Mouse (Mus musculus) CH12.LX (cell line): ENCODE results near the gene Phospho1.

Source experiments
- CTCF ChIP-seq, 2 experiments: IDR thresholded peaks in 1 of 2; conservative IDR thresholded peaks in 1 of 2; 2 replicates each; pipeline ENCODE4 v1.5.1; 2011 to 2012; ENCODE audit warnings: low read depth in 2 of 2, low read length in 2 of 2, improper control_type of control experiment in 1 of 2, inconsistent platforms in 1 of 2, mild to moderate bottlenecking in 1 of 2, moderate library complexity in 1 of 2
- E2F4 ChIP-seq: IDR thresholded peaks from 2 replicates; pipeline ENCODE4 v1.6.1; 2011; ENCODE audit warnings: low read depth, low read length, improper control_type of control experiment; ENCODE audit not compliant: insufficient replicate concordance
- EP300 ChIP-seq: IDR thresholded peaks from 2 replicates; pipeline ENCODE4 v1.6.1; 2011; ENCODE audit warnings: low read length, improper control_type of control experiment
- GABPA ChIP-seq: IDR thresholded peaks from 2 replicates; pipeline ENCODE4 v1.6.1; 2012; ENCODE audit warnings: low read depth, low read length, improper control_type of control experiment, inconsistent platforms; ENCODE audit not compliant: insufficient replicate concordance
- KAT2A ChIP-seq: IDR thresholded peaks from 2 replicates; pipeline ENCODE4 v1.6.1; 2012; ENCODE audit warnings: low read length, improper control_type of control experiment, inconsistent platforms; ENCODE audit not compliant: insufficient replicate concordance
- MAFK ChIP-seq: IDR thresholded peaks from 2 replicates; pipeline ENCODE4 v1.6.1; 2011; ENCODE audit warnings: low read length, improper control_type of control experiment; ENCODE audit not compliant: insufficient replicate concordance
- POLR2A ChIP-seq: IDR thresholded peaks from 2 replicates; pipeline ENCODE4 v1.6.1; 2011; ENCODE audit warnings: low read depth, mild to moderate bottlenecking, improper control_type of control experiment, low read length
- RAD21 ChIP-seq: IDR thresholded peaks from 2 replicates; pipeline ENCODE4 v1.6.1; 2011; ENCODE audit warnings: low read depth, mild to moderate bottlenecking, low read length, improper control_type of control experiment, moderate library complexity
- SIN3A ChIP-seq: IDR thresholded peaks from 2 replicates; pipeline ENCODE4 v1.6.1; 2012; ENCODE audit warnings: low read length, improper control_type of control experiment, inconsistent platforms
- SMC3 ChIP-seq: IDR thresholded peaks from 2 replicates; pipeline ENCODE4 v1.6.1; 2011; ENCODE audit warnings: low read depth, low read length, improper control_type of control experiment
- TBP ChIP-seq: conservative IDR thresholded peaks from 2 replicates; pipeline ENCODE4 v1.6.1; 2011; ENCODE audit warnings: low read depth, low read length, improper control_type of control experiment
- USF2 ChIP-seq: conservative IDR thresholded peaks from 2 replicates; pipeline ENCODE4 v1.6.1; 2011; ENCODE audit warnings: low read depth, low read length, improper control_type of control experiment
- ZC3H11A ChIP-seq: IDR thresholded peaks from 2 replicates; pipeline ENCODE4 v1.6.1; 2012; ENCODE audit warnings: low read depth, mild to moderate bottlenecking, inconsistent platforms, low read length, improper control_type of control experiment

DNA sequence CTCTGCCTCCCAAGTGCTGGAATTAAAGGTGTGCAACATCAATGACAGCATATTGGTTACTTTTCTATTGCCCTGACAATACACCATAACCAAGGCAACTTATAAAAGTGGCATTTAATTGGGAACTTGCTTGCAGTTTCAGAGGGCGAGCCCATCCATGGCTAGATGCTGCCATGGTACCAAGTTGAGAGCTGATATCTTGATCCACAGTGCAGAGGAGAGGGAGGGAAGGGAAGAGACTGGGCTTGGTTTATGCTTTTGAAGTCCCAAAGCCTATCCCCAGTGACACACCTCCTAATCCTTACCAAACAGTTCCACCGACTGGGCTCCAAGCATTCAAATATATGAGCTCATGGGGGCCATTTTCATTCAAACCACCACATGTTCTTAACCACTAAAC is 10.2 kb upstream of the Phospho1 start:
- TF ChIP-seq SIN3A (no peak), POLR2A (no peak), CTCF (conservative IDR thresholded peaks at IDR 0.05 in 1 of 2, IDR thresholded peaks at IDR 0.05 in 1 of 2; ENCODE audit: low read depth in 2 of 2, low read length in 2 of 2) (no peak), E2F4 (no peak), ZC3H11A (no peak), EP300 (no peak), RAD21 (no peak), KAT2A (no peak), SMC3 (no peak), GABPA (no peak), TBP (no peak), USF2 (no peak), MAFK (no peak)
